Mouse (Mus musculus) layer of hippocampus, adult 9-10 months (tissue): ENCODE results near the gene Sprtn.

ENCODE experiments used
- DNase-seq: peaks from one replicate; pipeline ENCODE4 v3.0.0; 2022; ENCODE audit warnings: low spot score

Gene Sprtn

GRCm38 (mm10) chr8:124897386-124898250 lies at the start of gene Sprtn, which contains the start of gene Exoc8:
Gene Sprtn (plus strand): TSS chr8:124897886.
Gene Exoc8 (minus strand): TSS chr8:124897705.
- DNase-seq, result peak; percentile 84

GRCm38 (mm10) chr8:124853511-124853910 lies 44.2 kb upstream of the Sprtn start:
- DNase-seq, result no peak

GRCm38 (mm10) chr8:124859466-124859865 lies 38.2 kb upstream of the Sprtn start:
- DNase-seq, result no peak

GRCm38 (mm10) chr8:124860188-124860587 lies 37.5 kb upstream of the Sprtn start:
- DNase-seq, result no peak

GRCm38 (mm10) chr8:124862321-124863162 lies 35.1 kb upstream of the Sprtn start, which contains the start of the genes Gnpat and 2810004N23Rik:
Gene Gnpat (plus strand): TSS chr8:124863033.
Gene 2810004N23Rik (minus strand): TSS chr8:124863120.
- peak; percentile 82 for DNase-seq

- DNase-seq, result peak; percentile 9
These were observed 34.5 kb upstream of the Sprtn start for GRCm38 (mm10) chr8:124863163-124863677.

- no peak for DNase-seq
These were observed 34.0 kb upstream of the Sprtn start for GRCm38 (mm10) chr8:124863729-124864128.

GRCm38 (mm10) chr8:124866669-124867068 lies 31.0 kb upstream of the Sprtn start:
- DNase-seq, result no peak

- DNase-seq, result no peak
These were observed 30.6 kb upstream of the Sprtn start for GRCm38 (mm10) chr8:124867126-124867525.

- DNase-seq, result no peak
These were observed 28.0 kb upstream of the Sprtn start for GRCm38 (mm10) chr8:124869708-124870107.

- DNase-seq, result no peak
These were observed 26.2 kb upstream of the Sprtn start for GRCm38 (mm10) chr8:124871474-124871873.

- no peak for DNase-seq
These were observed 25.6 kb upstream of the Sprtn start for GRCm38 (mm10) chr8:124872081-124872480.

GRCm38 (mm10) chr8:124872690-124873089 lies 25.0 kb upstream of the Sprtn start:
- DNase-seq, result no peak

- DNase-seq, result no peak
These were observed 19.5 kb upstream of the Sprtn start for GRCm38 (mm10) chr8:124878141-124878540.

GRCm38 (mm10) chr8:124878946-124879526 lies 18.6 kb upstream of the Sprtn start:
- no peak for DNase-seq

- DNase-seq, result no peak
These were observed 9.3 kb upstream of the Sprtn start for GRCm38 (mm10) chr8:124888385-124888784.

GRCm38 (mm10) chr8:124892596-124892995 lies 5.1 kb upstream of the Sprtn start:
- no peak for DNase-seq

- DNase-seq, result no peak
These were observed 1.6 kb upstream of the Sprtn start for GRCm38 (mm10) chr8:124896010-124896631.

GRCm38 (mm10) chr8:124896632-124897385 lies 877 bp upstream of the Sprtn start:
- no peak for DNase-seq

GRCm38 (mm10) chr8:124898251-124898905 lies 692 bp downstream of the Sprtn start:
- no peak for DNase-seq
